Mouse (Mus musculus): ENCODE measurements around the gene Chd6.

- TF ChIP-seq CTCF (IDR thresholded peaks at IDR 0.05; ENCODE audit: extremely low read depth, insufficient read depth, insufficient read length, insufficient replicate concordance), result no peak
- no peak for TF ChIP-seq POLR2A (IDR thresholded peaks at IDR 0.05; ENCODE audit: low read depth, low read length)
These were observed 202.8 kb downstream of the Chd6 start for GRCm38 (mm10) chr2:160906101-160906500.

Data from spleen, adult 2 months (tissue).